In the genomic region with DNA sequence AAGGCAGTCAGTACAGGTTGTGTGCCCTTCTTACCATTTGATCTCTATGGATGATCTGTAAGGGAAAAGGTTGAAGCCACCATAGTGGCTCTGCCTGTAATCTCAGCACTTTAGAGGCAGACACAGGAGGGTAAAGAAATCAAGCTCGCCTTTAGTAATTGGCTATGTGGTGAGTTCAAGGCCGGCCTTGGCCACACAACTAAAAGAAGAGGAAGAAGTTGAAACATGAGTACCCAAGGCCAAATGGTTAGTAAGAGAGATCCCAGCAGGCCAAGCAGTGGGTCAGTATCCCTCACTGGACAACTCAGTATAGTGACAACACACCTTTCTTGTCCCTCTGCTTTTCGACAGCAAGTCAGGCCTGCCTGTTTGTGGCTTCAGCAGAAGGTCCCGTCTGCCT, we compare ENCODE assay signal across 15 mouse cellular contexts. TPM values are rescaled to one million over a fixed set of nuclear protein-coding genes. Genes with fewer than 3 reads are reported as not detected.
DNase-seq lines count a peak whose midpoint lies in the region; ATAC-seq lines count a peak whose summit lies in the region.
"Had no signal": no experiment of that assay in that cellular context is flagged by ENCODE, and none has a peak within 500 bp of the region (broad histone marks: within the 10 kb centered on the region; RNA-seq: fewer than 3 reads in every experiment).

No protein-coding gene starts in this region.

- DNase-seq in adrenal gland, adult 2 months: peak; percentile 74
- no peak for DNase-seq in adrenal gland, adult 18-20 months (ENCODE audit: low spot score in 2 of 2)
- peak; percentile 88 for DNase-seq in heart, adult 11 months
- DNase-seq in heart, adult 8-10 months (ENCODE audit: low spot score): no peak
- no peak for DNase-seq in cerebellum, postnatal 25 days
- DNase-seq: adrenal gland, adult 8-10 months; adrenal gland, postnatal 14 days; cerebellum, adult 11 months; cerebellum, adult 18-20 months; cerebellum, adult 8-10 months; cerebellum, adult 9-11 months; cerebellum, postnatal 14 days had no signal

- ATAC-seq in erythroblast, adult 5-6 weeks (replicated peaks; ENCODE audit: low FRiP score, poor library complexity, severe bottlenecking): 0 out of 2 replicates have a peak, but pooled peaks have one; percentile 16
- ATAC-seq: forebrain, embryonic 13.5 days; forebrain, embryonic 15.5 days had no signal

RNA-seq across cellular contexts. Expression of a gene that starts 17.5 kb away (rescaled TPM):
- total RNA-seq in adrenal gland, adult 2 months (2021): 1 to 10 TPM; 2.8 to 7.0 TPM
- 3.3 and 4.5 TPM in 2 replicates for polyA plus RNA-seq in adrenal gland, adult 2 months (2012; rRNA removed)
- total RNA-seq in adrenal gland, adult 18-20 months (2021): 1 to 10 TPM; 2.8 to 5.6 TPM
- total RNA-seq in heart, adult 8-10 months (2022): 1 to 10 TPM; 1.2 to 2.0 (median 1.9) TPM
- 0.96 and 3.1 TPM in 2 replicates for total RNA-seq in erythroblast, adult 5-6 weeks (2015; ENCODE audit: low replicate concordance)
- total RNA-seq in erythroblast, adult 5-6 weeks (2017; ENCODE audit: low replicate concordance): 2.4 and 9.5 TPM in 2 replicates

RNA-seq across cellular contexts. Expression of a gene that starts 21.1 kb away (rescaled TPM):
- 10 to 100 TPM; 18.9 to 24.2 TPM for total RNA-seq in adrenal gland, adult 2 months (2021)
- 16.3 and 19.2 TPM in 2 replicates for polyA plus RNA-seq in adrenal gland, adult 2 months (2012; rRNA removed)
- 10 to 100 TPM; 19.8 to 20.9 TPM for total RNA-seq in adrenal gland, adult 18-20 months (2021)
- 10 to 100 TPM in 3 of 4 experiments, 1 to 10 TPM in 1; 9.3 to 20.1 (median 13.2) TPM for total RNA-seq in heart, adult 8-10 months (2022)
- 70.7 and 93.0 TPM in 2 replicates for total RNA-seq in erythroblast, adult 5-6 weeks (2015; ENCODE audit: low replicate concordance)
- 8.6 and 16.9 TPM in 2 replicates for total RNA-seq in erythroblast, adult 5-6 weeks (2017; ENCODE audit: low replicate concordance)

RNA-seq across cellular contexts. Expression of a gene that starts 33.7 kb away (rescaled TPM):
- 10 to 100 TPM; 70.9 to 83.7 TPM for total RNA-seq in adrenal gland, adult 2 months (2021)
- polyA plus RNA-seq in adrenal gland, adult 2 months (2012; rRNA removed): 15.7 and 16.5 TPM in 2 replicates
- total RNA-seq in adrenal gland, adult 18-20 months (2021): 10 to 100 TPM; 71.1 to 83.3 TPM
- total RNA-seq in heart, adult 8-10 months (2022): 10 to 100 TPM; 15.9 to 18.6 (median 17.0) TPM
- 14.8 and 15.9 TPM in 2 replicates for total RNA-seq in erythroblast, adult 5-6 weeks (2015; ENCODE audit: low replicate concordance)
- 27.9 and 36.7 TPM in 2 replicates for total RNA-seq in erythroblast, adult 5-6 weeks (2017; ENCODE audit: low replicate concordance)

RNA-seq across cellular contexts. Expression of a gene that starts 48.3 kb away (rescaled TPM):
- 100 to 1,000 TPM in 1 of 2 experiments, 10 to 100 TPM in 1; 88.4 to 175 TPM for total RNA-seq in adrenal gland, adult 2 months (2021)
- polyA plus RNA-seq in adrenal gland, adult 2 months (2012; rRNA removed): 70.3 and 91.9 TPM in 2 replicates
- total RNA-seq in adrenal gland, adult 18-20 months (2021): 100 to 1,000 TPM; 116 to 169 TPM
- total RNA-seq in heart, adult 8-10 months (2022): 10 to 100 TPM; 24.1 to 39.8 (median 32.0) TPM
- total RNA-seq in erythroblast, adult 5-6 weeks (2015; ENCODE audit: low replicate concordance): 6.7 and 15.3 TPM in 2 replicates
- total RNA-seq in erythroblast, adult 5-6 weeks (2017; ENCODE audit: low replicate concordance): 25.0 TPM in 2 replicates

RNA-seq across cellular contexts. Expression of a gene that starts 48.3 kb away (rescaled TPM):
- total RNA-seq in adrenal gland, adult 2 months (2021): 10 to 100 TPM in 1 of 2 experiments, 1 to 10 TPM in 1; 6.3 to 14.3 TPM
- 21.4 and 24.7 TPM in 2 replicates for polyA plus RNA-seq in adrenal gland, adult 2 months (2012; rRNA removed)
- total RNA-seq in adrenal gland, adult 18-20 months (2021): 10 to 100 TPM in 1 of 2 experiments, 1 to 10 TPM in 1; 6.6 to 12.0 TPM
- 10 to 100 TPM; 10.7 to 19.1 (median 12.1) TPM for total RNA-seq in heart, adult 8-10 months (2022)
- not detected in 2 replicates for total RNA-seq in erythroblast, adult 5-6 weeks (2015; ENCODE audit: low replicate concordance)
- total RNA-seq in erythroblast, adult 5-6 weeks (2017; ENCODE audit: low replicate concordance): 0.70 and 1.0 TPM in 2 replicates

Comparison
In these comparisons a context has a peak if more than half of its experiments do, and no peak if none do; other contexts are left out.
1. DNase-seq: peak in adrenal gland, adult 2 months (single experiment) and heart, adult 11 months (single experiment); none in adrenal gland, adult 18-20 months (0 of 2), heart, adult 8-10 months (single experiment) and cerebellum, postnatal 25 days (0 of 2).